Mouse (Mus musculus) MN1 (cell line): ENCODE measurements around the gene Gm7942.
"Not testable (repeated sequence)": the region's sequence is repeated elsewhere in the genome, so short reads cannot be mapped to it uniquely, and the experiment has no call there.

ENCODE experiments used
- DNase-seq: peaks from one replicate; pipeline ENCODE4 v3.0.0-alpha.2; 2016; ENCODE audit warnings: low spot score

Gm7942 gene

DNA sequence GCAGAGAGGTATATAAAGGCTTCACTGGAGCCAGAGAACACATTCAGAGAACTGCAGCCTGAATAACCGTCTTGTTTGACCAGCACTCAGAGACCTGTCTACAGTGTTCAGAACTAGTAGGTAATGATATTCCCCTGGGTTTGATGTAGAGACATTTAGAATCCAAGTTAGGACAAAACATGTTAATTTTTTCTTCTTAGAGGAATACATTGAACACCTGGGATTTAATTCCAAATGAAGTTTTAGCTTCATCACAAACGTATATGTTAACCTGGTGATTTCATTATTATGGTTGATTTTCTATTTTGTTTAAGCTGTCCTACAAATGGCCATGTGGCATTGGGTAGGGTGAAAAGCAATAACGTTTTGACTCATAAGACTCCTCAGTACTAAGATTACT, at the start of gene Gm7942:
Gene Gm7942 (plus strand): TSS at position 301 of the 400 bp plus-strand sequence.
- not testable (repeated sequence) for DNase-seq
